Mouse (Mus musculus) forebrain, postnatal 0 days (tissue): ENCODE measurements at regions not wholly inside any gene's neighbourhood (a gene's known extent, or its start where the extent isn't known, plus 50 kb on each side); places are given as distances from the start of the nearest gene placed in this dataset.

Experiments
- ATAC-seq: fragments of 200-750 bp; cut with Nextera tagmentation; 2 replicates; pipeline ENCODE4 v1.8.0; 2017; ENCODE audit warnings: mild to moderate bottlenecking, moderate library complexity
- DNase-seq: peaks from one replicate; pipeline ENCODE4 v3.0.0-alpha.2; 2015
- H3K27ac ChIP-seq: fragments of 300-500 bp; sonication (generic); 2 replicates; pipeline ENCODE4 v1.5.1; 2014; ENCODE audit warnings: low read depth, mild to moderate bottlenecking, antibody characterized with exemption, low read length, moderate library complexity, mixed read lengths
- H3K27me3 ChIP-seq: fragments of 300-500 bp; sonication (generic); 2 replicates; pipeline ENCODE4 v1.6.1; 2014; ENCODE audit warnings: mild to moderate bottlenecking, low read length, mixed read lengths; ENCODE audit not compliant: insufficient read depth
- H3K36me3 ChIP-seq: fragments of 300-500 bp; sonication (generic); 2 replicates; pipeline ENCODE4 v1.6.1; 2014; ENCODE audit warnings: mild to moderate bottlenecking, moderate library complexity; ENCODE audit not compliant: insufficient read depth
- H3K4me1 ChIP-seq: fragments of 300-500 bp; sonication (generic); 2 replicates; pipeline ENCODE4 v1.6.1; 2014; ENCODE audit warnings: antibody characterized with exemption; ENCODE audit not compliant: insufficient read depth
- H3K4me2 ChIP-seq: fragments of 300-500 bp; sonication (generic); 2 replicates; pipeline ENCODE4 v1.6.1; 2014; ENCODE audit warnings: low read depth, mild to moderate bottlenecking, moderate library complexity
- H3K4me3 ChIP-seq: fragments of 300-500 bp; sonication (generic); 2 replicates; pipeline ENCODE4 v1.5.1; 2014; ENCODE audit warnings: low read depth, low read length, mixed read lengths
- H3K9ac ChIP-seq: fragments of 300-500 bp; sonication (generic); 2 replicates; pipeline ENCODE4 v1.6.1; 2014; ENCODE audit warnings: mild to moderate bottlenecking
- H3K9me3 ChIP-seq: fragments of 300-500 bp; sonication (generic); 2 replicates; pipeline ENCODE4 v1.6.1; 2016; ENCODE audit warnings: low read length
- CTCF ChIP-seq: sonication (generic); IDR thresholded peaks from 2 replicates; pipeline ENCODE4 v1.5.1; 2016; ENCODE audit warnings: antibody characterized with exemption, control low read depth, low read depth
- WGBS: fragments of 180-500 bp; shearing (Covaris S2); extraction: QIAGEN DNeasy Blood & Tissue Kit; methylation state at CpG from one replicate; pipeline ENCODE4 v1.1.7; 2014; 5-methylcytosine and 5-hydroxymethylcytosine counted together

GRCm38 (mm10) chr15:60333573-60334306, 317.3 kb upstream of the 4933412E24Rik start:
- Histone ChIP-seq H3K27ac (no peak overlapping the region), H3K36me3 (no peaks in the 10 kb centered on the region), H3K9me3 (no peaks in the 10 kb centered on the region), H3K4me1 (no peaks in the 10 kb centered on the region), H3K4me3 (no peak overlapping the region), H3K4me2 (no peak overlapping the region), H3K9ac (no peak overlapping the region), H3K27me3 (no peaks in the 10 kb centered on the region)
- no peak for ATAC-seq
- TF ChIP-seq CTCF: no peak
- no peak for DNase-seq
- 66% methylated on average over 5 of the region's 5 CpGs for WGBS

GRCm38 (mm10) chr15:60317577-60317976, 301.2 kb upstream of the 4933412E24Rik start:
- no peaks in the 10 kb centered on the region for H3K4me1 ChIP-seq
- no peak overlapping the region for H3K27ac ChIP-seq
- no peak overlapping the region for H3K9ac ChIP-seq
- no peaks in the 10 kb centered on the region for H3K36me3 ChIP-seq
- H3K27me3 ChIP-seq: no peaks in the 10 kb centered on the region
- no peak overlapping the region for H3K4me2 ChIP-seq
- H3K9me3 ChIP-seq: no peaks in the 10 kb centered on the region
- DNase-seq: no peak
- ATAC-seq: no peak
- WGBS: 51% methylated on average over 2 of the region's 2 CpGs
- TF ChIP-seq CTCF: no peak
- no peak overlapping the region for H3K4me3 ChIP-seq

- no peak for DNase-seq
- Histone ChIP-seq H3K27me3 (no peaks in the 10 kb centered on the region), H3K4me3 (no peak overlapping the region), H3K36me3 (no peaks in the 10 kb centered on the region), H3K4me1 (no peaks in the 10 kb centered on the region), H3K4me2 (no peak overlapping the region), H3K9me3 (no peaks in the 10 kb centered on the region), H3K9ac (no peak overlapping the region), H3K27ac (no peak overlapping the region)
- WGBS: 83% methylated on average over 5 of the region's 5 CpGs
- ATAC-seq: no peak
- TF ChIP-seq CTCF: no peak
Measured at GRCm38 (mm10) chr15:60315210-60315609, 298.8 kb upstream of the 4933412E24Rik start.

GRCm38 (mm10) chr15:60309909-60310308, 293.5 kb upstream of the 4933412E24Rik start:
- H3K36me3 ChIP-seq: no peaks in the 10 kb centered on the region
- H3K9ac ChIP-seq: no peak overlapping the region
- H3K4me1 ChIP-seq: no peaks in the 10 kb centered on the region
- 50% methylated on average over 3 of the region's 3 CpGs for WGBS
- DNase-seq: peak; percentile 77
- peak; percentile 55 for ATAC-seq
- H3K27me3 ChIP-seq: no peaks in the 10 kb centered on the region
- no peak overlapping the region for H3K4me2 ChIP-seq
- TF ChIP-seq CTCF: no peak
- no peak overlapping the region for H3K4me3 ChIP-seq
- H3K27ac ChIP-seq: no peak overlapping the region
- no peaks in the 10 kb centered on the region for H3K9me3 ChIP-seq

- no peak overlapping the region for H3K4me3 ChIP-seq
- ATAC-seq: no peak
- H3K36me3 ChIP-seq: no peaks in the 10 kb centered on the region
- H3K27me3 ChIP-seq: no peaks in the 10 kb centered on the region
- H3K9me3 ChIP-seq: no peaks in the 10 kb centered on the region
- H3K27ac ChIP-seq: no peak overlapping the region
- DNase-seq: peak; percentile 17
- no peak for TF ChIP-seq CTCF
- no peak overlapping the region for H3K9ac ChIP-seq
- H3K4me1 ChIP-seq: no peaks in the 10 kb centered on the region
- H3K4me2 ChIP-seq: no peak overlapping the region
- 14% methylated on average over 1 of the region's 1 CpGs for WGBS
Measured at GRCm38 (mm10) chr15:60308968-60309367, 292.6 kb upstream of the 4933412E24Rik start.

GRCm38 (mm10) chr15:60308126-60308525, 291.7 kb upstream of the 4933412E24Rik start:
- H3K4me1 ChIP-seq: no peaks in the 10 kb centered on the region
- no peak overlapping the region for H3K4me3 ChIP-seq
- 91% methylated on average over 2 of the region's 2 CpGs for WGBS
- ATAC-seq: no peak
- H3K9ac ChIP-seq: no peak overlapping the region
- H3K9me3 ChIP-seq: no peaks in the 10 kb centered on the region
- H3K4me2 ChIP-seq: no peak overlapping the region
- no peaks in the 10 kb centered on the region for H3K36me3 ChIP-seq
- DNase-seq: no peak
- no peak for TF ChIP-seq CTCF
- no peak overlapping the region for H3K27ac ChIP-seq
- no peaks in the 10 kb centered on the region for H3K27me3 ChIP-seq

GRCm38 (mm10) chr15:60303501-60303900, 287.1 kb upstream of the 4933412E24Rik start:
- H3K36me3 ChIP-seq: no peaks in the 10 kb centered on the region
- no peak for TF ChIP-seq CTCF
- 27% methylated on average over 4 of the region's 4 CpGs for WGBS
- no peak overlapping the region for H3K4me2 ChIP-seq
- DNase-seq (no peak), ATAC-seq (no peak)
- H3K9me3 ChIP-seq: no peaks in the 10 kb centered on the region
- H3K4me1 ChIP-seq: no peaks in the 10 kb centered on the region
- no peak overlapping the region for H3K9ac ChIP-seq
- H3K27me3 ChIP-seq: no peaks in the 10 kb centered on the region
- H3K4me3 ChIP-seq: no peak overlapping the region
- no peak overlapping the region for H3K27ac ChIP-seq
